Mouse (Mus musculus) forebrain, embryonic 14.5 days (tissue): ENCODE results near the gene Gm10638. TPM values are rescaled to one million over a fixed set of nuclear protein-coding genes. Genes with fewer than 3 reads are reported as not detected.

Source experiments
- ATAC-seq: fragments of 200-750 bp; cut with Nextera tagmentation; 2 replicates; pipeline ENCODE4 v1.8.0; 2017; ENCODE audit warnings: mild to moderate bottlenecking, moderate library complexity
- DNase-seq: peaks from one replicate; pipeline ENCODE4 v3.0.0-alpha.2; 2015; ENCODE audit warnings: low spot score
- H3K27ac ChIP-seq: fragments of 300-500 bp; sonication (generic); 2 replicates; pipeline ENCODE4 v1.5.1; 2014; ENCODE audit warnings: low read depth, mild to moderate bottlenecking, control low read depth, low read length, moderate library complexity
- H3K27me3 ChIP-seq: fragments of 300-500 bp; sonication (generic); replicated peaks from 2 replicates; pipeline ENCODE4 v1.6.1; 2014; ENCODE audit warnings: low read length, control low read depth, mixed read lengths; ENCODE audit not compliant: control insufficient read depth, insufficient read depth
- H3K36me3 ChIP-seq: fragments of 300-500 bp; sonication (generic); 2 replicates; pipeline ENCODE4 v1.6.1; 2014; ENCODE audit warnings: low read length, control low read depth; ENCODE audit not compliant: control insufficient read depth, insufficient read depth
- H3K4me1 ChIP-seq: fragments of 300-500 bp; sonication (generic); 2 replicates; pipeline ENCODE4 v1.6.1; 2014; ENCODE audit warnings: antibody characterized with exemption, low read length, control low read depth; ENCODE audit not compliant: control insufficient read depth, insufficient read depth
- H3K4me2 ChIP-seq: fragments of 300-500 bp; sonication (generic); 2 replicates; pipeline ENCODE4 v1.6.1; 2014; ENCODE audit warnings: mild to moderate bottlenecking, control low read depth, low read length
- H3K4me3 ChIP-seq: fragments of 300-500 bp; sonication (generic); 2 replicates; pipeline ENCODE4 v1.5.1; 2014; ENCODE audit warnings: low read depth, low read length, control low read depth
- H3K9ac ChIP-seq: fragments of 300-500 bp; sonication (generic); 2 replicates; pipeline ENCODE4 v1.6.1; 2014; ENCODE audit warnings: mild to moderate bottlenecking, low read length, control low read depth, moderate library complexity
- H3K9me3 ChIP-seq: fragments of 300-500 bp; sonication (generic); replicated peaks from 2 replicates; pipeline ENCODE4 v1.6.1; 2016; ENCODE audit warnings: low read length, control low read depth, mixed read lengths; ENCODE audit not compliant: control insufficient read depth
- WGBS: fragments of 180-500 bp; shearing (Covaris S2); extraction: QIAGEN DNeasy Blood & Tissue Kit; methylation state at CpG from one replicate; pipeline ENCODE4 v1.1.7; 2014; 5-methylcytosine and 5-hydroxymethylcytosine counted together
- polyA plus RNA-seq: library from polyadenylated mRNA; unstranded; fragments of >200 nt; fragmentation: Nextera tagmentation; extraction: Ambion mirVana; gene quantifications from 2 replicates; pipeline ENCODE4 v1.2.1, GENCODE M21; 2014

Gm10638 gene
- polyA plus RNA-seq, 1 experiment from 2014 or later, result 6.0 TPM

- DNase-seq (peak; percentile 95), ATAC-seq (peak; percentile 92)
- no peaks in the 10 kb centered on the region for H3K9me3 ChIP-seq
- peak overlapping the region; percentile 16; the same call in 1 of the 2 replicates for H3K4me2 ChIP-seq
- H3K36me3 ChIP-seq, result peaks cover 21% of the 10 kb centered on the region
- H3K9ac ChIP-seq, result no peak overlapping the region
- H3K4me1 ChIP-seq, result peaks cover 17% of the 10 kb centered on the region
- H3K27ac ChIP-seq, result peak overlapping the region; percentile 90
- 65% methylated on average over 14 of the region's 14 CpGs for WGBS
- no peak overlapping the region for H3K4me3 ChIP-seq
- no peaks in the 10 kb centered on the region for H3K27me3 ChIP-seq
Measured at GRCm38 (mm10) chr8:86713407-86714188, 31.9 kb upstream of the Gm10638 start.

- WGBS, result 90% methylated on average over 2 of the region's 2 CpGs
- H3K4me3 ChIP-seq, result no peak overlapping the region
- no peak for ATAC-seq
Measured at GRCm38 (mm10) chr8:86718332-86718994, 27.0 kb upstream of the Gm10638 start.

GRCm38 (mm10) chr8:86719368-86719767 lies 26.1 kb upstream of the Gm10638 start:
- peaks cover 39% of the 10 kb centered on the region; the same call in 1 of the 2 replicates for H3K36me3 ChIP-seq
- no peaks in the 10 kb centered on the region for H3K9me3 ChIP-seq
- no peak for DNase-seq
- 93% methylated on average over 1 of the region's 1 CpGs for WGBS
- no peak for ATAC-seq
- H3K27ac ChIP-seq, result no peak overlapping the region
- H3K4me1 ChIP-seq, result peaks cover 4% of the 10 kb centered on the region; the same call in 1 of the 2 replicates
- no peak overlapping the region for H3K9ac ChIP-seq
- no peaks in the 10 kb centered on the region for H3K27me3 ChIP-seq
- H3K4me2 ChIP-seq, result no peak overlapping the region
- no peak overlapping the region for H3K4me3 ChIP-seq

More at GRCm38 (mm10) chr8:86718332-86718994, 27.0 kb upstream of the Gm10638 start:
- Histone ChIP-seq H3K36me3 (peaks cover 39% of the 10 kb centered on the region; the same call in 1 of the 2 replicates), H3K4me1 (peaks cover 6% of the 10 kb centered on the region), H3K27me3 (no peaks in the 10 kb centered on the region), H3K27ac (no peak overlapping the region), H3K9me3 (no peaks in the 10 kb centered on the region), H3K4me2 (no peak overlapping the region), H3K9ac (no peak overlapping the region)
- no peak for DNase-seq

GRCm38 (mm10) chr8:86720756-86721459 lies 24.6 kb upstream of the Gm10638 start:
- no peak overlapping the region for H3K4me3 ChIP-seq
- ATAC-seq, result no peak
- no peak overlapping the region for H3K9ac ChIP-seq
- no peaks in the 10 kb centered on the region for H3K4me1 ChIP-seq
- no peak for DNase-seq
- H3K4me2 ChIP-seq, result no peak overlapping the region
- 92% methylated on average over 6 of the region's 6 CpGs for WGBS
- H3K27ac ChIP-seq, result no peak overlapping the region
- peaks cover 39% of the 10 kb centered on the region; the same call in 1 of the 2 replicates for H3K36me3 ChIP-seq
- no peaks in the 10 kb centered on the region for H3K9me3 ChIP-seq
- no peaks in the 10 kb centered on the region for H3K27me3 ChIP-seq

GRCm38 (mm10) chr8:86721490-86721889 lies 24.0 kb upstream of the Gm10638 start:
- ATAC-seq (no peak), DNase-seq (no peak)
- H3K36me3 ChIP-seq, result peaks cover 39% of the 10 kb centered on the region; the same call in 1 of the 2 replicates
- 89% methylated on average over 2 of the region's 2 CpGs for WGBS
- no peak overlapping the region for H3K4me2 ChIP-seq
- H3K9me3 ChIP-seq, result no peaks in the 10 kb centered on the region
- no peaks in the 10 kb centered on the region for H3K27me3 ChIP-seq
- H3K9ac ChIP-seq, result no peak overlapping the region
- no peak overlapping the region for H3K27ac ChIP-seq
- no peak overlapping the region for H3K4me3 ChIP-seq
- no peaks in the 10 kb centered on the region for H3K4me1 ChIP-seq

DNA sequence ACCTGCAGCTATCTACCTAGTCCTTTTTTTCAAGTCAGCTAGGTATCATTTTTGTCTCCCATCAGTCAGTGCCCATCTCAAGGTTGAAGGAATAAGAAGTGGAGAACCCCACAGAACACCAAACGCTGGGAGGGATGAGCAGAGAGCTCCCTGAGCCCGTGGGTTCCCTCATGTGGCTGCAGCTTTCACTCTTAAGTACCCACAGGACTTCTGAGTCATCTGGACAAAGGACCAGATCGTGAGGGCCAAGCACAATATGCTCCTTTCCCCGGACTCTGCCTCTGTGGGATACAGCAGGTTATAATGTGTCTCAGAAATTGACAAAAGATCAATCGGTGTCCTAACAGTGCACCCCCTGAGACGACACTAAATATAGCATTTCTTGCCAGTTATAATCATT lies 18.5 kb upstream of the Gm10638 start:
- ATAC-seq, result no peak
- H3K27ac ChIP-seq, result no peak overlapping the region
- no peak overlapping the region for H3K4me3 ChIP-seq
- no peak overlapping the region for H3K4me2 ChIP-seq
- 65% methylated on average over 6 of the region's 6 CpGs for WGBS
- peaks cover 4% of the 10 kb centered on the region; the same call in 1 of the 2 replicates for H3K4me1 ChIP-seq
- H3K9ac ChIP-seq, result no peak overlapping the region
- no peak for DNase-seq
- no peaks in the 10 kb centered on the region for H3K9me3 ChIP-seq
- H3K36me3 ChIP-seq, result peaks cover 15% of the 10 kb centered on the region; the same call in 1 of the 2 replicates
- H3K27me3 ChIP-seq, result no peaks in the 10 kb centered on the region

DNA sequence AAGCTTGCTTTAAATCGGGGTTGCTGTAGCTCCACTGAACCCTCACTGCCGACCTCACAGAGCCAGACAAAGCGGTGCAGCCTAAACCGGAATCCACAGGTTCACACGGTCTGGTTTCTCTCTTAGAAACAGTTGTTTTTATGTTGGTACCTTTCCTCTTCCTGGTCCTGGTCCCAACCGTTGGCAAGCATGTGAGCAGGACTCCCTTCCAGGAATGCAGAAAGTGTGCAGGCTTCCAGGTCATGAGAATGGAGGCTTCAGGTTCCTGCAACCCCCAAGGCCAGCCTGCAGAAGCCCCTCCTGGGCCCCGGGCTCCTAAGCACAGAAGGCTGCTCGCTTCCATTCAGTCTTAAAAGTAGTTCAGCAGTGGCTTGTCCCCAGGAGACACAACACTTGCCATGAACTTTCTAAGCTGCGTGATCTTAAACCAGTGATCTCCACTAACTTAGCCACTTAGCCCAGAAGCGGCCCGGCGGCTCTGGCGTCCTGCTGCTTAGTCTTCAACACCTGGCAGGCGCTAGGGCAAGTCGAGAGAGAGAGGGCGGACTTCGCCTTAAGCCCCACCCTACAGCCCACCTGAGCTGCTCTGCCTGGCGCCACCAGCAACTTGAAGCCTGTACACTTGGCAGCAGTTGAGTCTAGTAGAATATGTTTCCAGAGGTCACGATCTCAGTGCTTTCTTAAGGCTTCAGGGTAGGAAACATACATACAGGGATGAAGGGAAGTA lies 17.1 kb upstream of the Gm10638 start:
- no peak overlapping the region for H3K9ac ChIP-seq
- no peak overlapping the region for H3K4me3 ChIP-seq
- no peaks in the 10 kb centered on the region for H3K27me3 ChIP-seq
- H3K27ac ChIP-seq, result no peak overlapping the region
- 71% methylated on average over 19 of the region's 19 CpGs for WGBS
- no peaks in the 10 kb centered on the region for H3K9me3 ChIP-seq
- peaks cover 4% of the 10 kb centered on the region; the same call in 1 of the 2 replicates for H3K4me1 ChIP-seq
- no peak overlapping the region for H3K4me2 ChIP-seq
- DNase-seq (no peak), ATAC-seq (no peak)
- peaks cover 10% of the 10 kb centered on the region; the same call in 1 of the 2 replicates for H3K36me3 ChIP-seq

GRCm38 (mm10) chr8:86730303-86730702 lies 15.2 kb upstream of the Gm10638 start:
- Histone ChIP-seq H3K36me3 (peaks cover 9% of the 10 kb centered on the region; the same call in 1 of the 2 replicates), H3K9me3 (no peaks in the 10 kb centered on the region), H3K4me2 (no peak overlapping the region), H3K27me3 (no peaks in the 10 kb centered on the region), H3K4me3 (no peak overlapping the region), H3K27ac (no peak overlapping the region), H3K9ac (no peak overlapping the region), H3K4me1 (peaks cover 10% of the 10 kb centered on the region; the same call in 1 of the 2 replicates)
- DNase-seq, result no peak
- no peak for ATAC-seq
- 52% methylated on average over 3 of the region's 3 CpGs for WGBS
